Mouse (Mus musculus) erythroblast, embryonic 14.5 days (primary cell): ENCODE data around the gene Cbs.

Experiments used
- GATA1 ChIP-seq: IDR thresholded peaks from 2 replicates; pipeline ENCODE4 v1.6.1; 2012; ENCODE audit warnings: low read length, inconsistent platforms, mixed read lengths
- TAL1 ChIP-seq: IDR thresholded peaks from 3 replicates; pipeline ENCODE4 v1.6.1; 2012; ENCODE audit warnings: low read length, inconsistent platforms, mixed read lengths

DNA sequence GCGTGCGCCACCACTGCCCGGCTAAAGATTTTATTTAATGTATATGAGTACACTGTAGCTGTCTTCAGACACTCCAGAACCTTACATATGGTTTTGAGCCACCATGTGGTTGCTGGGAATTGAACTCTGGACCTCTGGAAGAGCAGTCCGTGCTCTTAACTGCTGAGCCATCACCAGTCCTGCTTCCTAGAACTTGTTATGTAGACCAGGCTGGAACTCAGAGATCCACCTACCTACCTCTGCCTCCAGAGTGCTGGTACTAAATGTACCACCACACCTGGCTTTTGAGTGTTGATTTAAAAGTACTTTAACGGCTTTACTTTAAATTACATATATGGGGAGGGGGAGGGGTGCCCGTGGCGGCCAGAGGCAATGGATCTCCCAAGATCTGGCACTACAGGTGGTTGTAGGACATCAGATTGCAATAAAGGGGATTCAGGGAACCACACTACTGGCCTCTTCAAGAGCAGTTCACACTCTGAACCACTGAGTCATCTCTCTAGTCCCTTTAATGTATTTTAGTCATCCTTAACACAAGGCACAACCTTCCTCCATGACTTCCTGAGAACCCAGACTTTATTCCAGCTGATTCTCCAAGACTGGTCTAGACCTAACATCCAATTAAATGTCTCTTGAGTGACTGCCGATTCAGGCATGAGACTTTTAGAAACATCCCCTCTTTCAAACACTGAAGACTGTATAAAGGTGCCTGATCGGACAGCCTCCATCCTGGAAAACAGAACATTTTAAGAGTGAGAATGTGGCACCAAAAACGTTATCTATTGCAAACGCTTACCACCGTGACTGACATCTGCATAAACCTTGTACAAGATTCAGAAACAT lies 20.3 kb upstream of the Cbs start:
- TF ChIP-seq GATA1 = no peak
- no peak for TF ChIP-seq TAL1
